Mouse (Mus musculus): ENCODE results near the gene Pigb. TPM values are rescaled to one million over a fixed set of nuclear protein-coding genes. Genes with fewer than 3 reads are reported as not detected.

The Pigb gene
- total RNA-seq, 2 experiments from 2014 or later, result 2.6 to 2.8 TPM

GRCm38 (mm10) chr9:73000487-73000886, 39.7 kb downstream of the Pigb start:
- intact Hi-C loops (cut with DNase I), result no loop called here
- DNase-seq, result no peak

GRCm38 (mm10) chr9:72996806-72997205, 43.4 kb downstream of the Pigb start:
- intact Hi-C loops (cut with DNase I), result no loop called here
- no peak for DNase-seq

GRCm38 (mm10) chr9:72996167-72996566, 44.0 kb downstream of the Pigb start:
- intact Hi-C loops (cut with DNase I), result no loop called here
- no peak for DNase-seq

GRCm38 (mm10) chr9:72992576-72992975, 47.6 kb downstream of the Pigb start:
- DNase-seq, result no peak
- intact Hi-C loops (cut with DNase I), result no loop called here

- DNase-seq, result no peak
- intact Hi-C loops (cut with DNase I), result no loop called here
Observed at GRCm38 (mm10) chr9:72991420-72991819, 48.8 kb downstream of the Pigb start.

GRCm38 (mm10) chr9:72988706-72989105, 51.5 kb downstream of the Pigb start:
- DNase-seq, result no peak
- intact Hi-C loops (cut with DNase I), result no loop called here

GRCm38 (mm10) chr9:72987703-72988102, 52.5 kb downstream of the Pigb start:
- intact Hi-C loops (cut with DNase I), result no loop called here
- DNase-seq, result no peak

- intact Hi-C loops (cut with DNase I), result no loop called here
- DNase-seq, result peak; percentile 94 to 95
Observed at GRCm38 (mm10) chr9:72985250-72986220, 54.6 kb downstream of the Pigb start, which contains the start of the genes Ccpg1os and Ccpg1. TSS of gene Ccpg1os (minus strand) at chr9:72985382. TSS of gene Ccpg1 (plus strand) at chr9:72985429.

GRCm38 (mm10) chr9:72983066-72983465, 57.1 kb downstream of the Pigb start:
- no peak for DNase-seq
- intact Hi-C loops (cut with DNase I), result no loop called here

GRCm38 (mm10) chr9:72975242-72975641, 64.9 kb downstream of the Pigb start:
- intact Hi-C loops (cut with DNase I), result no loop called here
- no peak for DNase-seq

GRCm38 (mm10) chr9:72974734-72975133, 65.4 kb downstream of the Pigb start:
- no peak for DNase-seq
- intact Hi-C loops (cut with DNase I), result no loop called here

- no peak for DNase-seq
- intact Hi-C loops (cut with DNase I), result no loop called here
Observed at GRCm38 (mm10) chr9:72972984-72973383, 67.2 kb downstream of the Pigb start.

- DNase-seq, result no peak
- intact Hi-C loops (cut with DNase I), result no loop called here
Observed at GRCm38 (mm10) chr9:72972435-72972834, 67.7 kb downstream of the Pigb start.

GRCm38 (mm10) chr9:72969874-72970273, 70.3 kb downstream of the Pigb start:
- peak; percentile 4 to 21 for DNase-seq
- intact Hi-C loops (cut with DNase I), result no loop called here

GRCm38 (mm10) chr9:72968349-72969061, 71.7 kb downstream of the Pigb start:
- intact Hi-C loops (cut with DNase I), result loop anchor here (1.0 kb wide), 1 partner anchor 123 kb away; no protein-coding TSS in a partner anchor
- DNase-seq, result peak; percentile 20 to 40

- intact Hi-C loops (cut with DNase I), result no loop called here
- no peak for DNase-seq
Observed at GRCm38 (mm10) chr9:72961959-72962358, 78.2 kb downstream of the Pigb start.

- intact Hi-C loops (cut with DNase I), result no loop called here
- no peak for DNase-seq
Observed at GRCm38 (mm10) chr9:72961346-72961745, 78.8 kb downstream of the Pigb start.

GRCm38 (mm10) chr9:72958521-72959450, 81.4 kb downstream of the Pigb start, which contains the start of the genes Dyx1c1 and Gm44503:
TSS of gene Dyx1c1 (plus strand) at chr9:72958785.
TSS of gene Gm44503 (plus strand) at chr9:72958852.
- DNase-seq, result peak; percentile 59 to 79
- intact Hi-C loops (cut with DNase I), result no loop called here
